Mouse (Mus musculus): ENCODE data around the gene Eif4h. TPM values are rescaled to one million over a fixed set of nuclear protein-coding genes. Genes with fewer than 3 reads are reported as not detected.

Eif4h gene
- polyA plus RNA-seq, 1 experiment from 2014 or later: 326 TPM

DNA sequence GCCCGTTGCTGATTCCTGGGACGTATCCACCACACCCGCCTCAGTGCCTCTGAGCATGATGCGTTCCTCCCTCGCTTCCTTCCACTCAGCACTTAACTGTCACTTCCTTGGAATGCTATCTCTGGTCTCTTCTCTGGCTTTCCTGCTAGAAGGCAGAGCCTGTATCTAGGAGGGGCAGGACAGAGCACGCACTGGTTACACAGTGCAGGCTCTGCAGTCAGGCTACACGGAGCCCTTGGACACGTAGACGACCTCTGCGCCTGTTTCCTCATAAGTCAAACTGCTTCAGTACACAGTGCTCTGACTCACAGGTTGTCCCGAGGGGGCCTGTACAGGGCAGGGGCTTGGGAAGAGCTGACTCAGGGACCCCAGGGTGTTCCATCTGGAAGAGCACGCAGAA lies 40.9 kb upstream of the Eif4h start:
- 0 out of 2 replicates have a peak overlapping the region, but pooled peaks have one; percentile 28 for H3K9ac ChIP-seq (ENCODE audit: low read length)
- H3K4me1 ChIP-seq (ENCODE audit: control insufficient read depth in 2 of 2, insufficient read depth in 2 of 2, low read length in 2 of 2): peaks cover 22 to 34% of the 10 kb centered on the region in 2 experiments
- H3K4me2 ChIP-seq (ENCODE audit: low read length): 0 out of 2 replicates have a peak overlapping the region, but pooled peaks have one; percentile 9
- H3K27ac ChIP-seq (replicated peaks in 1 of 2; ENCODE audit: control insufficient read depth in 1 of 2, insufficient read depth in 1 of 2, low read depth in 2 of 2, low read length in 2 of 2): peak overlapping the region; percentile 45 to 51; a peak in 3 of 4 replicates
- no peak overlapping the region for H3K4me3 ChIP-seq (ENCODE audit: control insufficient read depth in 1 of 2, insufficient read depth in 1 of 2, low read depth in 1 of 2, low read length in 2 of 2)
- H3K36me3 ChIP-seq (ENCODE audit: control insufficient read depth, insufficient read depth, low read length): no peaks in the 10 kb centered on the region
- H3K27me3 ChIP-seq (ENCODE audit: control insufficient read depth, insufficient read depth, low read length): no peaks in the 10 kb centered on the region
- H3K9me3 ChIP-seq (ENCODE audit: control insufficient read depth, low read length): no peaks in the 10 kb centered on the region
- ATAC-seq (ENCODE audit: insufficient number of reproducible peaks, insufficient read depth, low FRiP score, low read depth): peak; percentile 11; the same call in 1 of the 2 replicates
- 29% methylated on average over 12 of the region's 12 CpGs for WGBS

DNA sequence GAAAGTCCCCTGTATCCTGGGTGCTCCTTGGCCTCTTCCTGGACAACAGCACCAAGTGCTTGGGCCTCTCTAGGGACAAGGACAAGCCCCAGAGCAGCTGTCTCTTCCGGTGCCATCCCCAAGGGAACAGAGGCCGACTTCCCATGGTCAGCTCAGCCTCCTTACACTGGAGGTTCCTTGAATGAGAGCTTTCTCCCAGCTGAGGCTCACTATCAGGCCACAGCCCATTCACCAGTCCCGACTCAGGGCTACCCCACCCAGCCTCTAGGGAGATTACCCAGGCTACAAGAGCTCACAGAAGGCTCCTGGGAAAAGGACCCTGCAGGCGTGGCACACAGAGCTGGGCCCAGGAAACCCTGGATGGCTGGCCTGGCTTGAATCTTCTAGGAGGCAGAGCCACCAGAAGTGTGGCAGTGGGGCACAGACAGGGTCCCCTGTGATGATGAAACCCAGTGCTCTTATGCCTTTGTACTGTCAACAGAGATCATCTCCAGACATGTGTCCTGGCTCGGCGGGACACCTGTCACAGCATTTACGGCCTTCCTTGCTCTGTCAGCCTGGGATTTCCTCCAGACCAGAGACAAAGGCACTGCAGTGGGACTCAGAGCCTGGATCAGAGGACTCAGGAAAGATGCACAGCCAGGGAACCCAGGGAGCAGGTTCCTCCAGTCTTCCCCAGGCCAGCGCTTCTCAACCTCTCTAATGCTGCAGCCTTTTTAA lies 39.7 kb upstream of the Eif4h start:
- WGBS: 57% methylated on average over 8 of the region's 8 CpGs
- no peaks in the 10 kb centered on the region for H3K36me3 ChIP-seq (ENCODE audit: control insufficient read depth, insufficient read depth, low read length)
- no peaks in the 10 kb centered on the region for H3K9me3 ChIP-seq (ENCODE audit: control insufficient read depth, low read length)
- no peak overlapping the region for H3K4me3 ChIP-seq (ENCODE audit: control insufficient read depth in 1 of 2, insufficient read depth in 1 of 2, low read depth in 1 of 2, low read length in 2 of 2)
- H3K4me2 ChIP-seq (ENCODE audit: low read length): no peak overlapping the region
- H3K9ac ChIP-seq (ENCODE audit: low read length): peak overlapping the region; percentile 12; the same call in 1 of the 2 replicates
- ATAC-seq (ENCODE audit: insufficient number of reproducible peaks, insufficient read depth, low FRiP score, low read depth): no peak
- no peaks in the 10 kb centered on the region for H3K27me3 ChIP-seq (ENCODE audit: control insufficient read depth, insufficient read depth, low read length)
- H3K27ac ChIP-seq (replicated peaks in 1 of 2; ENCODE audit: control insufficient read depth in 1 of 2, insufficient read depth in 1 of 2, low read depth in 2 of 2, low read length in 2 of 2): no peak overlapping the region
- peaks cover 27 to 37% of the 10 kb centered on the region in 2 experiments for H3K4me1 ChIP-seq (ENCODE audit: control insufficient read depth in 2 of 2, insufficient read depth in 2 of 2, low read length in 2 of 2)

DNA sequence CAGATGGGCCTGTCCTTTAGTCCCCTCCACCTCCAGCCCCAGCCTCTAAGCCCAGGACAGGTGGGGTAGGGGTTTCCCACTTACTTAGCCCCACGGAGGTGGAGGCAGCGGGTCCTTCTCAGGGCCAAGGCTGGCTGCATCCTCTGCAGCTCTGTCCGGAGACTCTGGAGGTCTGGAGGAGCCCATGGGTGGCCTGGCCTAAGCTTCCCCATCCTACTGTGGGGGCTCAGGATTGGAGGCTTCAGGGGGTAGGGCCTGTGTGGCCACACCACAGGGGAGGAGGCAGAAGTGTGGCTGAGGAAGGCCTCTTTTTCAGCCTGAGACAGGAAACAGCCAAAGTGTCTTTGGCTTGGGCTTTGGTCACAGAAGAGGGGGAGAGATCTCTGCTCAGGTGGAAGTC lies 38.7 kb upstream of the Eif4h start:
- Histone ChIP-seq H3K27me3 (ENCODE audit: control insufficient read depth, insufficient read depth, low read length) (no peaks in the 10 kb centered on the region), H3K9me3 (ENCODE audit: control insufficient read depth, low read length) (no peaks in the 10 kb centered on the region), H3K27ac (replicated peaks in 1 of 2; ENCODE audit: control insufficient read depth in 1 of 2, insufficient read depth in 1 of 2, low read depth in 2 of 2, low read length in 2 of 2) (0 out of 4 replicates have a peak overlapping the region, but pooled peaks of 1 of the 2 experiments have one; percentile 14), H3K36me3 (ENCODE audit: control insufficient read depth, insufficient read depth, low read length) (no peaks in the 10 kb centered on the region), H3K9ac (ENCODE audit: low read length) (no peak overlapping the region), H3K4me1 (ENCODE audit: control insufficient read depth in 2 of 2, insufficient read depth in 2 of 2, low read length in 2 of 2) (peaks cover 27 to 37% of the 10 kb centered on the region in 2 experiments), H3K4me3 (ENCODE audit: control insufficient read depth in 1 of 2, insufficient read depth in 1 of 2, low read depth in 1 of 2, low read length in 2 of 2) (no peak overlapping the region; a peak in 1 of 4 replicates), H3K4me2 (ENCODE audit: low read length) (no peak overlapping the region; the same call in 1 of the 2 replicates)
- ATAC-seq (ENCODE audit: insufficient number of reproducible peaks, insufficient read depth, low FRiP score, low read depth): no peak
- WGBS: 81% methylated on average over 3 of the region's 3 CpGs

DNA sequence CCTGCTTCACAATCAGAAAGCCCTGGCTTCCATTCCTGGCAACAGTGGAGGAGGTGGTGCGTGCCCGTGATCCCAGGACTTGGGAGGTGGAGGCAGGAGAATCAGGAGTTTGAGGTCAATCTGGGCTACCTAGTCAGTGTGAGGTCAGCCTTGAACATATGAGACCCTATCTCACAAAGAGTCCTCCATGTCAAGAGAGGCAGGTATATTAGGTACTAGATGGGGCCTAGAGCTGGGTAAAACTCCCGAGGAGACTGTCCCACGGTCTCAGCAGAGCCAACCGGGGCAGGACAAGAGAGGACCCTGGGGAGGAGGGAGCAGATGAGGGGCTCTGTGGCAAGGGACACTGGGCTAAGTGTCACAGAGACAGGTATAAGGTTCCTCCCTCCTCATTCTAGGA lies 38.2 kb upstream of the Eif4h start:
- ATAC-seq (ENCODE audit: insufficient number of reproducible peaks, insufficient read depth, low FRiP score, low read depth): no peak
- Histone ChIP-seq H3K4me1 (ENCODE audit: control insufficient read depth in 2 of 2, insufficient read depth in 2 of 2, low read length in 2 of 2) (peaks cover 27 to 37% of the 10 kb centered on the region in 2 experiments), H3K36me3 (ENCODE audit: control insufficient read depth, insufficient read depth, low read length) (no peaks in the 10 kb centered on the region; the same call in none of the 2 replicates), H3K4me2 (ENCODE audit: low read length) (peak overlapping the region; percentile 80), H3K9me3 (ENCODE audit: control insufficient read depth, low read length) (no peaks in the 10 kb centered on the region), H3K27me3 (ENCODE audit: control insufficient read depth, insufficient read depth, low read length) (no peaks in the 10 kb centered on the region), H3K9ac (ENCODE audit: low read length) (no peak overlapping the region), H3K27ac (replicated peaks in 1 of 2; ENCODE audit: control insufficient read depth in 1 of 2, insufficient read depth in 1 of 2, low read depth in 2 of 2, low read length in 2 of 2) (no peak overlapping the region; a peak in 1 of 4 replicates), H3K4me3 (ENCODE audit: control insufficient read depth in 1 of 2, insufficient read depth in 1 of 2, low read depth in 1 of 2, low read length in 2 of 2) (no peak overlapping the region; a peak in 1 of 4 replicates)
- WGBS: 75% methylated on average over 5 of the region's 5 CpGs

DNA sequence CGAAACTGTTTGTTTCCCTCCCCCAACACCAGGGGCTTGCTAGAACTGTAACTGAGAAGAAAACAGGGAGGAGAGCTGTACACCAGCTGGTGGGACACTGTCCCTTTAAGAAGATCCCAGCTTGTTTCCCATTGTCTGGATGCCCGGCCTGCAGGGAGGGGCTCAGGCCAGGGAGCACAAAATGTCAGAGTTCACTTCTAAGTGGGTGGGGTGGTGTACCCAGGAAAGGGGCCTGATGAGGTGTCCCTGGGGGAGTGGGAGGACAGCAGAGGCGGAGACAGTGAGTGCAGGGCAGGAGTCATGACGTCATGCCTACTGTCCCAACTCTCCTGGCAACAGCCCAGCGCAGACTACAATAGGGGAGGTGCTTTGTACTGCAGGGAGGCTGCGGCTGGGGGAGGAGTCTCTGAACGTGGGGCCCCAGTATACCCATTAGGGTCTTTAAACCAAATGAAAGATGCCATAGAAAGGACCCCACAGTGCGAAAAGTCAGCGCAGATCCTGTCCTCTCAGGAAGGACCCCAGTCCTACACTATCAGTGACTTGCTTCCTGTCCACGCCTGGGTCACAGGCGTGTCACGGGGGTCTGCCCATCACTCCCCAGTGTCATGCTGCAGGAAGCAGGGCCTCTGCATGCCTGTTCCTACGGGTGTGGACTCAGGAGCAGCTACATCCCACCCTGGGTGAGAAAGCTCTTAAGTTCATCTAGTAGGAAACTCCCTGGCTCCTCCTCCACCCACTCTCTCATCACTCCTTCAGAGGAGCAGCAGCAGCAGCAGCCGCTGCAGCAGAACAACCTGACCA lies 36.9 kb upstream of the Eif4h start:
- 3% methylated on average over 14 of the region's 14 CpGs for WGBS
- H3K4me3 ChIP-seq (ENCODE audit: control insufficient read depth in 1 of 2, insufficient read depth in 1 of 2, low read depth in 1 of 2, low read length in 2 of 2): peak overlapping the region; percentile 30 to 38
- H3K9ac ChIP-seq (ENCODE audit: low read length): peak overlapping the region; percentile 64
- H3K4me1 ChIP-seq (ENCODE audit: control insufficient read depth in 2 of 2, insufficient read depth in 2 of 2, low read length in 2 of 2): peaks cover 27 to 36% of the 10 kb centered on the region in 2 experiments
- H3K9me3 ChIP-seq (ENCODE audit: control insufficient read depth, low read length): no peaks in the 10 kb centered on the region
- H3K27me3 ChIP-seq (ENCODE audit: control insufficient read depth, insufficient read depth, low read length): no peaks in the 10 kb centered on the region
- peak overlapping the region; percentile 68 to 74 for H3K27ac ChIP-seq (replicated peaks in 1 of 2; ENCODE audit: control insufficient read depth in 1 of 2, insufficient read depth in 1 of 2, low read depth in 2 of 2, low read length in 2 of 2)
- no peaks in the 10 kb centered on the region; the same call in none of the 2 replicates for H3K36me3 ChIP-seq (ENCODE audit: control insufficient read depth, insufficient read depth, low read length)
- peak overlapping the region; percentile 80 for H3K4me2 ChIP-seq (ENCODE audit: low read length)
- ATAC-seq (ENCODE audit: insufficient number of reproducible peaks, insufficient read depth, low FRiP score, low read depth): peak; percentile 83

DNA sequence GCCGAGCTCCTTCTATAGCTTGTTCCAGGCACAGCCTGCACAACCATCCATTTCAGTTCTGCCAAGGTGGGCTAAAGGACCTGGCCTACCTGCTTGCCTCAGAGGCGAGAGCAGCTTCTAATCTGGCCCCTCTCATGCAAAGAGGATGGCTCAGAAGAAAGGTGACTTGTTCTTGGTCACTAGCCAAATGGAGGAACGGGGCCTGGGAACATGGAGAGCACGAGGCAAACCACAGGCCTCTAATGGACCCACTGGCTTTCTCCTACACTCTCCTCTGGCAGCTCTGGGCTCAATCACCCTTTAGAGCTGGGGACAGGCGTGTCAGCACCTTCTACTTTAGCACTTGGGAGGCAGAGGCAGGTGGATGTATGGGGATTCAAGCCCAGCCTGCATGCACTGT lies 35.7 kb upstream of the Eif4h start:
- WGBS: 36% methylated on average over 5 of the region's 5 CpGs
- 0 out of 4 replicates have a peak overlapping the region, but pooled peaks of 1 of the 2 experiments have one; percentile 17 for H3K27ac ChIP-seq (replicated peaks in 1 of 2; ENCODE audit: control insufficient read depth in 1 of 2, insufficient read depth in 1 of 2, low read depth in 2 of 2, low read length in 2 of 2)
- H3K9me3 ChIP-seq (ENCODE audit: control insufficient read depth, low read length): no peaks in the 10 kb centered on the region
- no peak overlapping the region for H3K4me2 ChIP-seq (ENCODE audit: low read length)
- no peaks in the 10 kb centered on the region for H3K27me3 ChIP-seq (ENCODE audit: control insufficient read depth, insufficient read depth, low read length)
- no peak for ATAC-seq (ENCODE audit: insufficient number of reproducible peaks, insufficient read depth, low FRiP score, low read depth)
- peaks cover 20 to 25% of the 10 kb centered on the region in 2 experiments for H3K4me1 ChIP-seq (ENCODE audit: control insufficient read depth in 2 of 2, insufficient read depth in 2 of 2, low read length in 2 of 2)
- peaks cover 5% of the 10 kb centered on the region for H3K36me3 ChIP-seq (ENCODE audit: control insufficient read depth, insufficient read depth, low read length)
- H3K4me3 ChIP-seq (ENCODE audit: control insufficient read depth in 1 of 2, insufficient read depth in 1 of 2, low read depth in 1 of 2, low read length in 2 of 2): no peak overlapping the region
- H3K9ac ChIP-seq (ENCODE audit: low read length): no peak overlapping the region

DNA sequence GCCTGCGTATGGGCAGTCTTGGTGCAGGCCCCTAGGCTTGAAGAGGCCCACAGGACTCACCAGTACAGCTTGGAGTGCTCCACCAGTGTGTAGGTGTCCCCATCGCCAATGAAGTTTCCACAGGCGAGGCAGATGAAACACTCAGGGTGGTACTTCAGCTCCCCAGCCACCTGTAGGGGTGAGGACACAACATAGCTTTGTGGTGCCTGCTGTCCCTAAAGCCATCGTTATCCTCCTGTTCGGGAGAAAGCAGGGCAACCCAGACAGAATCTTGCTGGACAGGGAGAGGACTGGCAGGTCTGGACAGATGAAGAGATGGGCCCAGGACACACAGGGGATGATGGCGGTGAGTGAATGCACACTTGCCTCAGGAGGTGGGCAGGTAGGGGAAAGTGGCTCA lies 33.3 kb upstream of the Eif4h start:
- Histone ChIP-seq H3K9me3 (ENCODE audit: control insufficient read depth, low read length) (no peaks in the 10 kb centered on the region), H3K4me1 (ENCODE audit: control insufficient read depth in 2 of 2, insufficient read depth in 2 of 2, low read length in 2 of 2) (peaks cover 16 to 20% of the 10 kb centered on the region in 2 experiments), H3K4me2 (ENCODE audit: low read length) (no peak overlapping the region), H3K27ac (replicated peaks in 1 of 2; ENCODE audit: control insufficient read depth in 1 of 2, insufficient read depth in 1 of 2, low read depth in 2 of 2, low read length in 2 of 2) (no peak overlapping the region), H3K36me3 (ENCODE audit: control insufficient read depth, insufficient read depth, low read length) (peaks cover 23% of the 10 kb centered on the region), H3K4me3 (ENCODE audit: control insufficient read depth in 1 of 2, insufficient read depth in 1 of 2, low read depth in 1 of 2, low read length in 2 of 2) (no peak overlapping the region), H3K9ac (ENCODE audit: low read length) (no peak overlapping the region), H3K27me3 (ENCODE audit: control insufficient read depth, insufficient read depth, low read length) (no peaks in the 10 kb centered on the region)
- 88% methylated on average over 6 of the region's 6 CpGs for WGBS
- no peak for ATAC-seq (ENCODE audit: insufficient number of reproducible peaks, insufficient read depth, low FRiP score, low read depth)
